Mouse (Mus musculus) activated CD4-positive, CD25-positive, alpha-beta regulatory T cell, adult 4 months (primary cell): ENCODE data around the gene Atxn10. TPM values are rescaled to one million over a fixed set of nuclear protein-coding genes. Genes with fewer than 3 reads are reported as not detected.

Experiments
- ATAC-seq: one replicate; pipeline ENCODE4 v1.8.0; 2017
- polyA plus RNA-seq, 2 experiments: library from polyadenylated mRNA; unstranded; fragments of 100-300 nt; shearing (Covaris generic); gene quantifications; one replicate each; pipeline ENCODE4 v1.2.1; 2017

The Atxn10 gene
- polyA plus RNA-seq, 2 experiments from 2014 or later: 119 to 138 TPM

DNA sequence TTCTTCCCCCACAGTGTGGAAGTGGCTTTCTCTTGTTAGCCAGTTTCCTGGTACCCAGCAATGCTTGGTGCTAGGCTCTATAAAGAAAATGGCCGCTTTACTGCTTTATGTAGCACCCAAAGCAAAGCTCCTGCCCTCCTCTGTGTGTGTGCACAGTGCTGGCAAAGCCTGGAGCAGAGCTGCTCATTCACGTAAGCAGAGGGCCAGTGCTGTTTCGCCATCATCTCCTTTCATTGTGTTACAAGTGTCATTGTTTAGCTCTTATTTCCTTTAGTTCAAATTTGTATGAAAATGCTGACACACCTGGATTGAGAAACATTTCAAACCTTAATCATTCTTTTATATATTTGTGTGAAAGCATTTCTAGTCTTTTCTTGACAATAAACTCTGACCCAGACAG lies 69.5 kb downstream of the Atxn10 start:
- ATAC-seq: no peak

DNA sequence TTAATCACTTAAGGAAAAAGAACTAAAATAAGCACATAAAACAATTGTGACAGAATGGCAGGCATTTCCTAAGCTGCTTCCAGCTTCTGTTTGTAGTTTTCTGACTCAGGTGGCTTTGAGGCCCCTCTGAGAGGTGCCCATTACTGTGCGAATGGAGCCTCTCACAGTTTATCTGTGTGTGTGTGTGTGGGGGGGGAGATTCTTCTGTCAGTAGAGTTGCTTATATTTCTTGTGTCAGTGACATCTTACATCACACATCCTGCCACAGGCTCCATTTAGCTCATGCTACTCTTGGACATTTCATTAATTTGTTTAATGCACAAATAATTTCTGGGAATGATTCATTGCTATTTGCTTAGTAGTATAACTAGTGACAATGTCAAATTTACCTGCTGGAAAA lies 70.8 kb downstream of the Atxn10 start:
- no peak for ATAC-seq

DNA sequence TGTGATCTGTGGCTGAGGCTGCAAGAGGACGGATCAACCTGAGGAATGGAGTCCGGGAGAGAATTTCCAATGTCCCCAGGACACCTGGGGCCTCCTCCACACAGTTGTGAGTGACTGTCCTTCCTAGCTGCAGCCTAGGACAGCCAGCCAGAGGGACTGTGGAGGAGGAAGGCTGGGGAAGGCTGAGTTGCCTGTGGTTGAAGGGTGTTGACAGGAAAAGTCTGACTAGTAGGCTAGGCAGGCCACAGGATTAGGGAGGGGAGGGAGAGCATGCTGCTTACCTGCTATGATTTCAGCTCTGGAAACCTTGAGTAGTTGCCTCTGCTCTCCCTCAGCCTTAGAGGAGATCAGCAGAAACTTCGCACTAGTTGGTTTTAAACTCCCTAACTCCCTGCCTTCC lies 71.3 kb downstream of the Atxn10 start:
- ATAC-seq: no peak

DNA sequence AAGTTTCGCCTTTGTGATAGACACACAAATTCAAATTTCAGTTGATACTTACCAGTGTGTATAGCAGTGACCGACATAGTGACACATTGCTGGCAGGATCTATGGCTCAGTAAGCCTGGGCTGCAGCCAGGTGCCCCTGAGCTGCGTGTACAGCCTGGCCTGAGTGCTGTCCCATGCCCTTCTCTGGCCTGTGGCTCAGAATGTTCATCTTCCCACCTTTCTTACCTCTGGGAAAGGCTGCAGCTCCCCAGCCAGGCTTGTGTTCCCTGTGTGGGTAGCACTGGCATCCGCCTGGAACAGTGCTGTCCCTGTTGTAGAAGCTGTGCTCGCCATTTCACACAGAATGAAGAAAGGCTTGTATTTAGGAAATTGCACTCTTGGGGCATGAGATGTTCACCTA lies 72.7 kb downstream of the Atxn10 start:
- no peak for ATAC-seq

DNA sequence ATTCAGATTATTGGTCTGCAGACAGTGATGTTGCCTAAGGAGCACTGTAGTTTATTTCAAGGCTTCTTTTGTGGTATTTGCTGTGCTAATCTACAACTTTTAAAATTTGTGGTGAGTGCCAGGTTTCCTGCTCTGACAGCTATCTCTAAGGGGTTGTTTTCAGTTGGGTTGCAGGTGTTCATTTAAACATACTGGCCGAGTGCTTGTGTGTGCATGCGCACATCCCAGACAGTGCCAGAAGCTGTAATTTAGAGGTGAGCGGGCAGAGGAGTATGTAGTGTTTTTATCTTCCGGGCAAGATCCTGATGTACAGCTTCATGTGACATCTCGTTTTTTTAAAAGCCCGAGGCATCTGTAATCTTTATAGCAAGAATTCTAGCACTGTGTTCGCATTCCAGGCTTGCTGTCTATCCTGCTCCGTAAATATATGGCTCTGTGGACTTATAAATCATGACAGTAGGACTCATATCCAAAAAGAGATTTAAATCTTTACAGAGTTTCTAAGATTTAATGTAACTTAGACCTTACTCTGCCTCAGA lies 73.3 kb downstream of the Atxn10 start:
- ATAC-seq: no peak

DNA sequence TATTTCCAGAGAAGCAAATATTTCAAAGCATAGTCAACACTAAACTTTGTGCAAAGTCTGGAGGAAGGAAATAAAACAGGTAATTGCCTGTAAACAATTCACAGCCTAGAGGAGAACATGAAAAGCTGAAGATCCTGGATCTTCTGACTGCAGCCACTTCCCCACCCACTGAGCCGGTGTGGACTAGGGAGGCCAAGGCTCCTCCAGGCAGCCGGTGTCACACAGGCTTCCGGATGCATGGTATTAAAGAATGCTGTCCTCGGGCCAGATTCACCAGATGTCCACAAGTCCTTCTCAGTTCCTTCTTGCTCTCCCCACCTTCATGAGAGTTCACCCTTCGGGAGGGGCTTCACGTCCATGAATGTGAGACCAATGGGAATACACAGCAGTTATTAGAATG lies 73.8 kb downstream of the Atxn10 start:
- ATAC-seq: no peak

DNA sequence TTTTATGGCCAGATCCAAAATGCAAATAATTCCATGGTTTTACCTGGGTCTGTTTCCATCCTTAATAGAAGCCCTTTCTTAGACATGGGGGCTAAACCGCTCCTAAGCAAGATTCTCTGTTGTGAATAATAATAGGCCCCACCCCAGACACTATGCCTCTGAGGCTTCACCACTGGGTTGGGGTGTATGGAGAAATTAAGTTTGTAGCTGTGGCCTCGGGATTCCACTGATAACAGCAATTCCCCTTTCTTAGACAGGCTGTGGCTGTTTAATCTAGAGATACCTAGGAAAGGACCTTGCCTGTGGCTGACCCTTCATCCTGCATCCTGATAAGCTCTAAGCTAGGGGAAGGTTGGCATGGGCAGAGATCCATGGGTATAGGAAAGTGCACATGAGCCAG lies 78.6 kb downstream of the Atxn10 start:
- no peak for ATAC-seq

DNA sequence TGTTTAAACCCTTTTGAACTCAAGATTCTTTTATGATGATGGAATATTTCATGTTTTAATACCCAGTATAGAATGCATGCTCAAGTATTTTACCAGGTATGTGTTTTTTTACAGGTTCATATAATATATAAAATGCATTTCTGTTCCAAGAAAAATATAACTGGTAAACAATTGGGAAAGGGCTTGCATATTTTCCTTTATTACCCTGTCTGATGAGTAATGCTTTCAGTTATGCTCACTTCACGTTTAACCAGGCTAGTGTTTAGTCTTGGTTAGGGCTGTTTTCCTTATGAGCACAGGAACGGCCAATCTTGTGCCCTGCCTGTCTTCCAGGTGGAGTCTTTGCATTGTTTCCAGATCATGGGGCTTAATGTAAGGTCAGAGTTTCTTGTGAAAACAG lies 84.6 kb downstream of the Atxn10 start:
- ATAC-seq: no peak

DNA sequence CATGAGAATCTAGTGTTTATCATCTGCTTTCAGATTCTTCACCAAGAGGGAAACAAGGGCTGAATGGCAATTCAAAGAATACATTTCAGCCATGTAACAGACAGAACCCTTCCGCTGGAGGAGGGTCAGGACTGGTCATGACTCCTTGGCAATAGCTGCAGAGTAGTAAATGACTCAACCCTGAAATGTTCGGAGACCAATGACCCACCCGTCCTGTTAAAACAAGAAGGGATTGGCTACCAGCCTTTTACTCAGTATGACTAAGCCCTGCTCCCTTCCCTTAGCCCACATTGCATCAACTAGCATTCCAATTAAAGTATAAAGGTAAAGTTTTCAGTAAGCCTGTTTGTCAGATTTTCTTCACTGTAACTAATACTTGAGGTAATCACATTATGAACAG lies 88.2 kb downstream of the Atxn10 start:
- ATAC-seq: no peak

DNA sequence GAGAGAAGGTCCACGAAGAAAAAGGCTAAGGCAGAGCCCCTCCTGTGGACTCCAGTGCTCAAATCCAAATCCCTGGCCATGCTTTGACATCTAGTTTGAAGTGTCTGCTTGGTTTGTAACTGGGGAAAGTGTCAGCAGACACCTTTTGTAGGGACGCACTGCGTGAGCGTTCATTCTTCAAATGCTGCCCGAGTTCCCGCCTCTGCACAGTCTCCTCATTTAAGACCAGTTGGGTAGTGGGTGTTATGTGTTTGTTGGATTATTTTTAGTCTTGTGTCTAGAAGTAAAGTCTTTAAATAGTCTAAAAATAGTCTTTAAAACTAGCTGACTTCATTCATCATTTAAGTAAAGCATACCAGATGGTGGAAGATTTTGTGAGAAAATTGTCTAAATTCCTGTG lies 92.1 kb downstream of the Atxn10 start:
- ATAC-seq: no peak

DNA sequence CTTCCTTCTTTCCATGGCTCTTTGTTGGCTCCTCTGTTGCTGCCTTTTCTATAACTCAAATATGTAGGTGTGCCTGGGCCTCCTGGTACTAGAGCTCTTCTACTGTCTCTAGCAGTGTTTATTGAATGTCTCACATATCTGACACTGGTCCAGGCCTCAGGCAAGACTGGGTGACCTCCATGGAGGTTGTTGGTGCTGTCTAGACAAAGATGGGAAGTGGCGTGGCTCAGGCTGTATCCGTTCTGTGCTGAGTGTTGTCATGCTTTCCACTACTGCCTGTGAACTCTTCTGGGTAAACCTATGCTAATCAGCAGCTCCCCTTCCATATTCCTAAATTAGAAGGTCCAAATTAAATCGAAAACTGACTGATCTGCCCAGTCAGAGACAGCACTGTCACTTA lies 106.5 kb downstream of the Atxn10 start:
- ATAC-seq: no peak

DNA sequence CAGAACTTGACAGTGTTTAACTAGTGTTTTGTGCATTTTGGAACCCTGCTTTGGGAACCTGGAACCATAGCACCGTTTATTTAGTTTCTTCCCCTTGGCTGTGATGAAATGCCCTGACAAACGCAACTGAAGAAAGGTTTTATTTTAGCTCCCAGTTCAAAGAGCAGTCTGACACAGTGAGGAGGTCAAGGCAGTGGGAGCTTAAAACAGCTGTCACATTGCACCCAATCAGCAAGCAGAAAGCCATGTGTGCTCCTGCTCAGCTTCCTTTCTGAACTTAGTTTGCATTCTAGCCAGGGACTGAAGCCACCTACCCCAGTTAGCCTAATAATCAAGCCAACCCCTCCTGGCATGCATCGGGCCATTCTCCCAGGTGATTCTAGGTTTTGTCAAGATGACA lies 110.6 kb downstream of the Atxn10 start:
- ATAC-seq: no peak

DNA sequence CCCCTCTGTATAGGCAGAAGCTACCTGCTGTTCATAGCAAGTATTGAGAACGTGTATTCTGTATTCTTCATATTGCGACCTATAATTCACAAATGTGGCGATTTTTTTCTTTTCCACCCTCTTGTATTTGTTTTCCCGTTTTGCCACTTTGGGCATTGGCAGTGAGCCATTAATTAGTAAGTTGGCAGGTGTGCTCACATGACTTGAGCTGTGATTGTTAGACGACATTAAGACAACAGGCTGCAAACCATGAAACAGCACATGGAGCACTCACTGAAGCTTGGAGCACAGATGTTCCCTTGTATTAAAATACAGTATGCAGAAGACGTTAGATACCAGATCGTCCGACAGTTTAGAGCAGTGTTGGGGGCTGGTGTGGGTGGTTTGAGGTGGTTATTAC lies 120.8 kb downstream of the Atxn10 start:
- no peak for ATAC-seq

DNA sequence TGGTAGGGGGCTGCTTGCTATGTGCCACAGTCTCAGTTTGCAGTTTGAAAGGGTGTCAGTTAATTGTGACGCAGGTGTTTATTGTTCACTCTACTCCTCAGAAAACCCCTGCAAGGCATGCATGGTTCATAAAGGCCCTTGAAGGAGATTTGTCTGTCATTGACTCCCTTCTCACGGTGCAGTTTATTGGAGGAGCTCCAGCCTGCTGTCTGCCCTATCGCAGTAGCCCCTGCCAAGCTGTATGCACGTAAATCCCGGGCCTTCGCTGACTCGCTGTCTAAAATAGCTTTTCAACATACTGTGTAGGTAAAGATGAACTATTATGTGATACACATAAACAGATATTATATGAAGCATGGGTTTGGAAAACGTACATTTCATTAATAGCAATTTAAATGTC lies 121.8 kb downstream of the Atxn10 start:
- ATAC-seq: no peak

DNA sequence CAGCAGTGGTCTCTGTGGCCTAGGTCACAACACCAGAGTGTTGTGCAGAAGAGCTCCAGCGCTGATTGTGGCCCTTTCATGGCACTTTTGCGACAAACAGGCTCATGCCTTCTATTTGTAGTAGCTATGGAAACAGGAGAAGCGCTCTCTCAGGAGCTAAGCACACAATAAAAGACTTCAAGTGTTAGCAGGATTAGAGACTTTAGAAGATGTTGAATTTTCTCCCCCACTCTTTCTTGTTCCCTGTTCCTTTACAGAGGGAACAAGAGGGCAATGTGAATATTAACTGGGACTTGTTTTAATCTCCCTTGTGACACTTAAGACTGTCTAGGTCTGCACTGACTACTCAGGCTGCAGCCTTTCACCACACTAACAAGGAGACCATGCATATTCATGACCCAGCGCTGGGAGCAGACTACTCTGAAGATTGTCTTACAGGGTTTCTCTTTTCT lies 122.6 kb downstream of the Atxn10 start:
- no peak for ATAC-seq

DNA sequence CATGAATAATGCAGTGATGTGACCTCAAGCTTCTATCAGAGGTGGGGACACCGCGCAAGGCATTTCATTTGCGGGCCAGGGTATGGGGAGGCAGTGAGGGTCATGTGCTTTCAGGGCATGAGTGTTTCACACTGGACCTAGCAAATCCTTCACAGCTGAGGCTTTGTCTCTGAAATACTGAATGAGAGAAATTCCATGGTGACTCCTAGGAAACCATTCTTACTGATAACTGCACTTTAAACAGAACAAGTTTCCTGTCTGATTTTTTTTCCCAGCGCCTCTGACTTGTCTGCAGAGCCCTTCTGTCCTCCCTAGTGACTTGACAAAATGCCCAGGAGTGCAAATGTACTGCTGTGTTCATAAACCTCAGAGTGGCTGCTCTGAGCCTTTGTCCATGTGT lies 125.5 kb downstream of the Atxn10 start:
- no peak for ATAC-seq

DNA sequence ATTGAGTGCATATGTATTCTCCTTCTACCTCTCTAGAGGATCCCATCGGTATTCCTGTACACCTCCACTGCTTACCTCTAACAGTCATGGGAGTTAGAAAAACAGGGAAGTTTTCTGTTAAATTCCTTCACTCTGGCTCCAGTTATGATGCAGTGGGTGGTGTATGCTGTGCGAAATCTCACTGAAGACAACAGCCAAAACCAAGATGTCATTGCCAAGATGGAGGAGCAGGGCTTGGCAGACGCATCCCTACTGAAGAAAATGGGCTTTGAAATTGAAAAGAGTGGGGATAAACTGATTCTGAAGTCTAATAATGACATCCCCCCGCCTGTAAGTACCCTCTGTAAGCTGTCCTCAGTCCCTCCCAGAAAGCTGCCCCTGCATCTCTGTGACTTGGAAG lies 126.1 kb downstream of the Atxn10 start:
- no peak for ATAC-seq

DNA sequence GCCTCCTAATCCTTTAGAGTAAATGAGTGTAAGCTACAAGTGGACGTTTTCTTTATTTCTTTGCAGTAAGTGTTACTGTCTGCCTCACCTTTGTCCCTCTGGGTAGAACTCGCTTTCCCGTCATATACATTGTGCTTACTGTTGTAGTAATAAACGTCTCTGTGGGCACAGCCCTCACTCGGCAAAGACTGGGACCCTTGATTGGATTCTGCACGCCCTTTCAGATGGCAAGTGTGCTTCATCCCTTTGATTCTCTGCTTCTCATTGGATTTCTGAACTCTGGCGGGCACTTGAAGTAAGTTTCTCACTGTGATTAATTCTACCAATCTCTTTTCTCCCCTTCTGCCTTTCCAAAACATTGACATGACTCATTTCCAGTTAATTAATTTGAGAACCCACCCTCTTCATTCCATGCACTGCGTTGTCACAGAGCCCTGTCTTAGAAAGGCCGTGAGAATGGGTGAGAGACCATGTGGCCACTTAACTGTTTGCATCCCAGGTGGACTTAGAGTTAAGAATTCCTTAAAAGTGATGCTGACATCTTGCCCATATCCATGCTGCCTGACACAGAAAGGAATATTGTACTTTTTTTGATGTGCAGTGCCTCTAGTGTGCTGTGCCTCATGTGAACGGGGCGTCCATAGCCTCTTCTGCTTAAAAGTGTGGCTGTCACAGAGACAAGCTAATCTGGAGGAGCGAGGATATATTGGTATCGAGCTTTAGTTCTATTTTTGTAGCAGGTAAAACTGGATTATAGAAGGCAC lies 127.2 kb downstream of the Atxn10 start:
- no peak for ATAC-seq

DNA sequence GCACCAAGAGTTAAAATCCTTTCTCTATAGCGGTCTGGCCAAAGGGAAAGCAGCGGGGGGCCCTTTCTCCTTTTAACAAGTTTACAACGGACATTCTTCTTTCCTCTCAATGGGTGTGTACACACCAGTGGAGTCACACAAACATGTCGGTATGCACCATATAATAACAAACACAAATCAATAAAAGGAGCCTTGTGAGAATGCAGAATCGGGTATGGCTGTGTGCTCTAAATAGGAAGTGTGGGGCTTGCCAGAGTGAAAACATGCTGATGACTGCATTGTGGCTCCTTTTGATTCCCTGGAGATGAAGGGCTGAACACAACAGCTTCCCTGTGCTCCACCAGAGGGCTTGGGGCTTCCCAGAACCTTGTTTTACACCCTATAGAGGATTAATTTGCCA lies 128.1 kb downstream of the Atxn10 start:
- no peak for ATAC-seq

DNA sequence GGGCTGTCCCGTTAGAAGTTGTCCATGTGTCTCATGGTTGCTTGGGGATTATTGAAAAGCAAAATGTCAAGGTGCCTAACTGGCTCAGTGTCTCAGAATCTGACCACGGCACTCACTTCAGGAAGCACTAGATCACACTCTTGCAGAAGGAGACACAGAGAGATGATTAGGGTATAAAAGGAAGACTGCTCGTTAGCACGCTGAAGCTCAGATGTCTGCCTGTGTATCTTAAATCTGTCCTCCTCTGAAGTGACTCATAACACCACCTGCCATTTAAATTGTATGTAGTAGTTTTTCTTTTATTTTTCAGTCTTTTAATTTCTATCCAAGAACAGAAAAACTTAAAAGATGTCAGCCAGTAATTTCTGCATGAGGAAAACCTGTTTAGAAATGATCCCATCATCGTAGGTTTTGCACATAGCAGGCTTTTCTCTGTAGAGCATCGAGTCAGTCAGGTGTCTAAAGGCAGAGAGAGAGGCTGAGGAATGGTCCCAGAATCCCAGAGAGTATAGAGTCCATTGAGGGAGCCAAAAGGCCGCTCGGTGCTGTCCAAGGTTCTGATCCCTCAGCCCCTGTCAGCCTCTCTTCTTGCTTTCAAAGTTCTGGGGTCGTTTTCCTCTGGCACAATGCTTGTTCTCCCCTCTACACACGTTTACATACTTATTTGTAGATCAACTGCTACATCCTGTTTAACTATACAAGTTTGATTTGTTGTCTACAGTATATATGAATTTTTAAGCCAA lies 128.9 kb downstream of the Atxn10 start:
- ATAC-seq: no peak

DNA sequence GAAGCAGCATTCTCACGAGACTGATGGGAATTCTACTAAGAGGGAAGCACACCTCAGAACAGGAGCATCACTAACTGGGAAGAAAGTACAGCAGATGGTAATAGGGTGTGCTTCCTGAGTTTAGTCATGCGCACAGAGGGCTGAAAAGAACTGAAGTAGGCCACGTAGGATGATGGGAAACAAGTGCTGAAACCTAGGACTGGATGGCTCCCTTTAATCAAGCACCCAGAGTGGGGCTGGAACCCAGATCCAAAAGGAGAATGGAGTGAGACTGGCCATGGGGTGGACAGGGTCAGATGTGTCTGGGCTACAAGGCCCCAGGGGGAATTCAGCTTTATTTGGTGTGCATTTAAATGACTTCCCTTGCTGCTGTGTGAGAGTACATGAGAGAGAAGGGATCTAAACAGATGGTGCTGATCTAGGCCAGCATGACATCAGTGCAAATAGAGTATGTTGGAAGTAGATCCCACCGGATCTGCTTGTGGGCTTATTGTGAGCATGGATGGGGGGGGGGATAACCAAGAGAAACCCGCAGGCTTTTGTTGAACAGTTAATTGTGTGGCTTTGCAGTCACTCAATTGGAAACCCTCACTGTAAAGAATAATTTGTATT lies 130.5 kb downstream of the Atxn10 start:
- no peak for ATAC-seq

DNA sequence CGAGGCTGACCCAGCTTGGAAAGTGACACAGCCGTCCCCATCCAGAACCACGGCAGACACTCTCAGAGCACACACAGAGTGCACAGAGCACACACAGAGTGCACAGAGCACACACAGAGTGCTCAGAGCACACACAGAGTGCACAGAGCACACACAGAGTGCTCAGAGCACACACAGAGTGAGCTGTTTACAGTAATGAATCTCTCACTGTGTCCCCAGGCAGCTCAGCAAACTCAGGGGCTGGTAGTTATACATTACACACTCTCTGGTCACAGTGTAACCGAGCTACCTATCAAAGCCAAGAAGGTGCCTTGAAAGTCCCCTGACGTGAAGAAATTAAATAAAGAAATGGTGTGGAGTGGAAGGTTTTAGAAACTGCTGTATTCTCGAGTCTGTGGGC lies 133.4 kb downstream of the Atxn10 start:
- ATAC-seq: no peak

DNA sequence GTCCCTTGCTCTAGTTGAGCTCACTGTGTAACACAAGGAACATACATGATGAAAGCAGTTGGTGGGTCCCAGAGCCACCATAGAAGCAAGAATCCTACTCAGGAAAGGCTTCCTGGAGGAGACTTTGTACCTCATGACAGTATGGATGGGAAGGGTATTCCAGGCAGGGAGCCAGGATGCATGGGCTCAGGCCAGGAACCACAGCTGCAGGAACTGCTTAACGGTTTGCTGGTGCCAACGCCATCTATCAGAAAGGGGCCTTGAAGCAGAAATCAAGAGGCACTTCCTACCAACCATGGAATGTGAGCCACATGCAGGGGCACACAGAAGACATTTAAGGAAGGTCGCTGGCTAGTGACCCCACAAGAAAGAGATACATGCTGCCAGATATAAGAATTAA lies 138.7 kb downstream of the Atxn10 start:
- ATAC-seq: no peak

DNA sequence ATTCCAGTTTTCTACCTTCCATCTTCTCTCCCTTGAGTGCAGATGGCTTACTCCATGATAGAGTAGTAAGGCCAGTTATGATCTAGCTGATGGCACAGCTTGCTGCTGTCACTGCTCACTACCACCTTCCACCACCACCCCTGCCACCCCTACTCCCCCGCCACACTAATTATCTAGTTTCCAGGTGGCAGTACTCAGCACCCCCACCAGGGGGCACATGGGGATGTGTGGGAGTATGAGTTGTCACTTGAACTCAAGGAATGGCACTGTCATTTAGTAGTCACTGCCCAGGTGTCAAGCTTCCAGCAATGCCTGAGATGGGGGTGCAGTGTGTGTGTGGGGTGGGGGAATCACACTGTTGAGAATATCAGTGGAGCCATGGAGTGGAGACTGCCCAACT lies 141.5 kb downstream of the Atxn10 start:
- ATAC-seq: no peak
